Mouse (Mus musculus) heart, adult 10 weeks (tissue): Measurements from ENCODE around the gene Plin2. TPM values are rescaled to one million over a fixed set of nuclear protein-coding genes. Genes with fewer than 3 reads are reported as not detected.

Source experiments
- polyA plus RNA-seq: library from polyadenylated mRNA; stranded (reverse); fragments of 350-450 nt; fragmentation: Illumina TruSeq; extraction: RNeasy Lipid Tissue Mini Kit (QIAGEN cat#74804); gene quantifications from one replicate; pipeline ENCODE4 v1.2.3, GENCODE M21; 2014; ENCODE audit warnings: low read depth, low replicate concordance

The Plin2 gene
- polyA plus RNA-seq, result 72.5 TPM

GRCm38 (mm10) chr4:86669780-86670201, at the start of gene Plin2:
Gene Plin2 (minus strand): TSS chr4:86670060.

GRCm38 (mm10) chr4:86611524-86612288, 58.2 kb downstream of the Plin2 start, which contains the start of gene Haus6:
Gene Haus6 (minus strand): TSS chr4:86612055.

Other genes with a start within 250 kb of the Plin2 start
- gene Saxo1, start 111.7 kb downstream of the Plin2 start, polyA plus RNA-seq, result not detected
- gene Rraga, start 94.4 kb downstream of the Plin2 start, polyA plus RNA-seq, result 64.5 TPM
- gene Haus6, start 58.0 kb downstream of the Plin2 start, polyA plus RNA-seq, result 3.3 TPM
- gene Dennd4c, start 78.5 kb upstream of the Plin2 start, polyA plus RNA-seq, result 19.1 TPM
- gene Rps6, start 187.4 kb upstream of the Plin2 start, polyA plus RNA-seq, result 796 TPM
- 17.0 TPM for gene Acer2, start 204.3 kb upstream of the Plin2 start, polyA plus RNA-seq